Mouse (Mus musculus) heart, embryonic 10.5 days (tissue): ENCODE data around the gene Spaca9. TPM values are rescaled to one million over a fixed set of nuclear protein-coding genes. Genes with fewer than 3 reads are reported as not detected.

Experiments used
- DNase-seq: peaks from one replicate; pipeline ENCODE4 v3.0.0-alpha.2; 2017; ENCODE audit warnings: low spot score
- H3K27ac ChIP-seq: fragments of 300-500 bp; sonication (generic); 2 replicates; pipeline ENCODE4 v1.5.1; 2016; ENCODE audit warnings: mild to moderate bottlenecking
- H3K27me3 ChIP-seq: fragments of 300-500 bp; sonication (generic); 2 replicates; pipeline ENCODE4 v1.6.1; 2016; ENCODE audit warnings: mild to moderate bottlenecking; ENCODE audit not compliant: poor library complexity, insufficient read depth, severe bottlenecking
- H3K36me3 ChIP-seq: fragments of 300-500 bp; sonication (generic); 2 replicates; pipeline ENCODE4 v1.6.1; 2016; ENCODE audit warnings: mild to moderate bottlenecking, moderate library complexity
- H3K4me1 ChIP-seq: fragments of 300-500 bp; sonication (generic); 2 replicates; pipeline ENCODE4 v1.6.1; 2016; ENCODE audit warnings: mild to moderate bottlenecking
- H3K4me3 ChIP-seq: fragments of 300-500 bp; sonication (generic); 2 replicates; pipeline ENCODE4 v1.5.1; 2016; ENCODE audit warnings: mild to moderate bottlenecking, moderate library complexity
- H3K9me3 ChIP-seq: fragments of 300-500 bp; sonication (generic); 2 replicates; pipeline ENCODE4 v1.6.1; 2016; ENCODE audit warnings: mild to moderate bottlenecking, moderate library complexity
- WGBS: fragments of 180-500 bp; shearing (Covaris S2); methylation state at CpG from one replicate; pipeline ENCODE4 v1.1.7; 2016; 5-methylcytosine and 5-hydroxymethylcytosine counted together
- microRNA-seq: library from miRNA; unstranded; fragments of <30 nt; microRNA quantifications from one replicate; pipeline ENCODE4, GENCODE M21; 2017
- polyA plus RNA-seq: library from polyadenylated mRNA; unstranded; fragments of >200 nt; fragmentation: Nextera tagmentation; extraction: Ambion mirVana; gene quantifications from 2 replicates; pipeline ENCODE4 v1.2.1, GENCODE M21; 2016

The Spaca9 gene
- polyA plus RNA-seq, 1 experiment from 2014 or later = 4.7 TPM

- Histone ChIP-seq H3K36me3 (peaks cover 38% of the 10 kb centered on the region), H3K9me3 (no peaks in the 10 kb centered on the region), H3K4me1 (no peaks in the 10 kb centered on the region), H3K27me3 (no peaks in the 10 kb centered on the region), H3K4me3 (no peak overlapping the region), H3K27ac (no peak overlapping the region)
- no peak for DNase-seq
- WGBS = 56% methylated on average over 2 of the region's 2 CpGs
These were observed 45.2 kb downstream of the Spaca9 start for GRCm38 (mm10) chr2:28654295-28654694.

GRCm38 (mm10) chr2:28653351-28653750 is 46.2 kb downstream of the Spaca9 start:
- 91% methylated on average over 7 of the region's 7 CpGs for WGBS
- H3K4me3 ChIP-seq = no peak overlapping the region

GRCm38 (mm10) chr2:28650526-28650925 is 49.0 kb downstream of the Spaca9 start:
- Histone ChIP-seq H3K4me3 (no peak overlapping the region), H3K4me1 (no peaks in the 10 kb centered on the region), H3K27me3 (no peaks in the 10 kb centered on the region), H3K9me3 (no peaks in the 10 kb centered on the region), H3K27ac (no peak overlapping the region), H3K36me3 (peaks cover 11% of the 10 kb centered on the region)
- no peak for DNase-seq

More at GRCm38 (mm10) chr2:28653351-28653750, 46.2 kb downstream of the Spaca9 start:
- Histone ChIP-seq H3K27me3 (no peaks in the 10 kb centered on the region), H3K27ac (no peak overlapping the region), H3K4me1 (no peaks in the 10 kb centered on the region), H3K36me3 (peaks cover 29% of the 10 kb centered on the region), H3K9me3 (no peaks in the 10 kb centered on the region)
- no peak for DNase-seq

GRCm38 (mm10) chr2:28643081-28643480 is 56.4 kb downstream of the Spaca9 start:
- Histone ChIP-seq H3K27me3 (no peaks in the 10 kb centered on the region), H3K9me3 (no peaks in the 10 kb centered on the region), H3K27ac (no peak overlapping the region), H3K4me3 (no peak overlapping the region), H3K36me3 (no peaks in the 10 kb centered on the region), H3K4me1 (peaks cover 13% of the 10 kb centered on the region)
- DNase-seq = no peak
- 87% methylated on average over 3 of the region's 3 CpGs for WGBS

Small RNAs within 50 kb of the gene (microRNA-seq; reads per million reads assigned to microRNA genes)
- gene Mir3088 = 1.5 reads per million

Other genes with a start within 250 kb of the Spaca9 start
- gene 1700007K13Rik, start 233.4 kb downstream of the Spaca9 start, polyA plus RNA-seq = 0.54 and 0.72 TPM in 2 replicates
- gene Mrps2, start 231.7 kb downstream of the Spaca9 start, polyA plus RNA-seq = 60.7 and 67.7 TPM in 2 replicates
- 0.13 TPM in 1 of 2 replicates, not detected in the other for gene Gbgt1, start 202.8 kb downstream of the Spaca9 start, polyA plus RNA-seq
- not detected in 2 replicates for gene Gm10134, start 193.6 kb downstream of the Spaca9 start, polyA plus RNA-seq
- gene Ralgds, start 186.6 kb downstream of the Spaca9 start, polyA plus RNA-seq = 11.6 and 20.5 TPM in 2 replicates
- gene Cel, start 136.3 kb downstream of the Spaca9 start, polyA plus RNA-seq = not detected in 2 replicates
- 37.0 and 45.2 TPM in 2 replicates for gene Gtf3c5, start 116.0 kb downstream of the Spaca9 start, polyA plus RNA-seq
- gene Gfi1b, start 77.7 kb downstream of the Spaca9 start, polyA plus RNA-seq = 11.0 and 12.2 TPM in 2 replicates
- 17.8 and 23.8 TPM in 2 replicates for gene Tsc1, start 58.5 kb downstream of the Spaca9 start, polyA plus RNA-seq
- gene Ak8, start 437 bp upstream of the Spaca9 start, polyA plus RNA-seq = 0.55 and 1.1 TPM in 2 replicates
- gene Gtf3c4, start 140.6 kb upstream of the Spaca9 start, polyA plus RNA-seq = 12.8 and 15.4 TPM in 2 replicates
- 13.8 and 15.0 TPM in 2 replicates for gene Ddx31, start 140.7 kb upstream of the Spaca9 start, polyA plus RNA-seq
- not detected in 2 replicates for gene Barhl1, start 216.9 kb upstream of the Spaca9 start, polyA plus RNA-seq